Mouse (Mus musculus) urinary bladder, postnatal 0 days (tissue): ENCODE measurements around the gene Spic. TPM values are rescaled to one million over a fixed set of nuclear protein-coding genes. Genes with fewer than 3 reads are reported as not detected.

Experiments used
- polyA plus RNA-seq: library from polyadenylated mRNA; unstranded; fragments of >200 nt; fragmentation: Nextera tagmentation; extraction: Ambion mirVana; gene quantifications from 2 replicates; pipeline ENCODE4 v1.2.1, GENCODE M21; 2015

Gene Spic
- 0.19 TPM in 1 of 2 replicates, not detected in the other for polyA plus RNA-seq

DNA sequence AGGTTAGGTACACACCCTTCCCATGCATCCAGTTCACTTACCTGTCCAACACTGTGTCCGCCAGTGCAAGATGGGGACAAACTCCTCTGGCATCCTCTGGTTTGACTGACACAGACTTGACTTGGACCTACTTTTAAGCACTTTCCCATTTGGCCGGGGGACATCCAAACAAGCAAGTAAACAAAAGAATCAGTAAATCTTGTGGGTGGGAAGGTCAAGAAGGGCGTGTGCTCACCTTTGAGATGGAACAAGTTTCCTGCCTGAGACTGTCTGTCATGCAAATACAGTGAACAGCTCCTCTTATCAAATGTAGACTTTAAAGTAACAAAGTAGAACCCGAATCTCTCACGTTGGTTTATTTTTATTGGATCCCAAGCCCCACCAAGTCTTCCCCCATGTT is at the start of gene Spic:
Gene Spic (minus strand): TSS at position 91 of the 400 bp plus-strand sequence.

DNA sequence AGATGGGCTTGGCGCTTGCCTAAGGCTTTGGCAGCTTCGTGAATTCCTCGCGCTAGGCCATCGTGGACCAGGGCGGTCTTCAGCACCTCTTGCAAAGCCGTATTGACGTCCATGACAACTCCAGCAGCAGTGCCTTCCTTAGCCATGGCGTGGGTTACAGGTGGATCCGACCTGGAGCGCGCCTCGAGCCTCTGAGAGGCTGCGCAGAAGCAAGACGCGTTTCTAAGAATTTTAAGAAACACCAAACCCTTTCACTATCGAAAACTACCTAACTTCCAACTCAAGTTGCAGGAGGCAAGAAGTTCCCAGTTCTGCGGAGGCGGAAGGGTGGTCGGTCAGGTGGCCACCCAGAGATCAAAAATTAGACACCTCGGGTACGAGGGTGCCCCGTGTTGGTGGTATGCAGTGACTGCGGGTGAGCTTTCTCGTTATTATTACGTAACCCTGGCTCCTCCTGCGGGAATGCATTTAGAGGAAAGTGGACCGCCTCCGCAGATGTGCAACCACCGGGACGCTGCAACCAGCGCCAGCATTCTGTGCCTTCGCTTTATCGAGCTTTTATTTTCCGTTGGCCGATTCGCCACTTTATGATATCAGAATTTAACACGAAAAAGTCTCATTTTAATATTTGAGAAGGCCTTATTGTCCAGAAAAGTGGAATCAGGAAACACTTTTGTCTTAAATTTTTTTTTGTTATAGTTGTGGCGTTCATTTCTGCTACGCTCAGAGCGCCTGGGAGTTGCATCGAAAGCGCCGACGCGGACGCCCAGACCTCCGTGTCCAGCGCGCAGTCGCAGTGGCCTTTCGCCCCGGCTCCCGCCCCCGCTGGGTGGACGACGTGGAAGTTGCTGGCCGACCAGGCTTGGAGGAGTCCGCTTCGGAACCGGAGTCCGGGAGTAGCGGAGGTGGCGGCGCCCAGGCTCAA is 46.0 kb upstream of the Spic start, which contains the start of gene Arl1:
Gene Arl1 (plus strand): TSS at position 288 of the 925 bp plus-strand sequence.

Other genes starting within 250 kb of the Spic start
- gene Sycp3, start 225.4 kb downstream of the Spic start, polyA plus RNA-seq: not detected in 2 replicates
- 41.4 and 45.0 TPM in 2 replicates for gene Chpt1, start 180.9 kb downstream of the Spic start, polyA plus RNA-seq
- 0.15 and 0.23 TPM in 2 replicates for gene Mybpc1, start 79.9 kb downstream of the Spic start, polyA plus RNA-seq
- 184 and 208 TPM in 2 replicates for gene Arl1, start 45.8 kb upstream of the Spic start, polyA plus RNA-seq
- gene Utp20, start 141.8 kb upstream of the Spic start, polyA plus RNA-seq: 6.4 and 7.1 TPM in 2 replicates
- gene Slc5a8, start 201.0 kb upstream of the Spic start, polyA plus RNA-seq: 0.06 TPM in 2 replicates